Mouse (Mus musculus) adrenal gland, postnatal 36 days (tissue): Measurements from ENCODE around the gene Galnt2. TPM values are rescaled to one million over a fixed set of nuclear protein-coding genes. Genes with fewer than 3 reads are reported as not detected.

Source experiments
- DNase-seq, 2 experiments: peaks; one replicate each; pipeline ENCODE4 v3.0.0; 2021; ENCODE audit warnings: mixed read lengths in 1 of 2
- total RNA-seq, 2 experiments: library from RNA; stranded (reverse); gene quantifications; 2 replicates each; pipeline ENCODE4 v1.2.3; 2021

Galnt2 gene
- total RNA-seq, 2 experiments from 2014 or later: 58.1 to 62.7 TPM

DNA sequence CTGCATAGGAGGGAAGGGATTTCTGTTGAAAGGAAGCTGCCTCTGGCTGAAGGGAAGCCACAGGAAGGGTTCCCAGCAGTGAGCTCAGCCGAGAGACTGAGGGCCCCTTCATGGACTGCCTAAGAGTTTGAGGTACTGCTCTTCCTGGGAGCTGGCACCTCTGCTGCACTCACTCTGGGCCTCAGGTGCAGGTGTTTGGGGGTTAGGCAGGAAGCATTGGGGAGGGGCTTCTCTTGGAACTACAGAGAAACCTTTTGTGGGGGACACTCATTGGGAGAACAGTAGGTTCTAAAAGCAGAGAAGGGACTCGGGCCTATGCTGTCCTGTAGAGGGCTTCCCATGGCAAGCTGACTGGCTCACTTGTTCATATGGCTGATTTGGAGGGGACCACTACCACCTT is 3.3 kb downstream of the Galnt2 start:
- DNase-seq: no peak

DNA sequence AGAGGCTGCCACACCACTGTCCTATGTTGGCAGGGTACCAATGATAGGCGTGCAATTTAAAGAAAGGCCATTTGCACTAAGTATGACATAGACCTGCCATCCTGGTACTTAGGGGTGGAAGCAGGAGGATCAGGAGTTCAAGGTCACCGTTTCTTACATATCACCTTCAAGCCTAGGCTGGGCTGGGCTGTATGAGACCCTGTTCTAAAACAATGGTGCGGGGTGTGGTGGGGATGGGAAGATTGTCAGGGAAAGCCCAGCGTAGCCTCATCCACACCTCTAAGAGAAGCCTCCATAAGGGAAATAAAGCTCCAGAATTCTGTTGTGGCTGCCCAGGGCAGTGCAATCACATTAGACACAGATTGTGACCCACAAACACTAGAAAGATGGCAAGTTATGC is 4.3 kb downstream of the Galnt2 start:
- DNase-seq: no peak

DNA sequence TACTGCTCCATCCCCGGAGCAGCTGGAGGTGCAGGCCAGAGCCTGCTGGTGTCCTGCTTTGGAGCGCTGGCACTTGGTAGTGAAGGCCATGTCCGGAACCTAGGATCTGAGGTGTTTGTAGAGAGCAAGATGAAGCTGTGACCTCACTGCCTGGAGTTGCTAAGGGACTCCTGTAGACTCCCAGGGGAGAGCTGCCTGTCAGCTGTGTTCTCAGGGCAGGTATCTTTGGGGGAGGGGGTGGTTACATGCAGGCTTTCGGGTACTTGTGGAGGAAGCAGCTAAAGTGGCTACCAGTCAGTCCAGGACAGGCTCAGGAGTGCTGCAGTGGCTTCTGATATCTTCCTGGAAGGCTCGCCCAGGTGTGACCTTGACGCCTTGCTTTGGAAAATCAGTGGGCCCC is 8.2 kb downstream of the Galnt2 start:
- no peak for DNase-seq

DNA sequence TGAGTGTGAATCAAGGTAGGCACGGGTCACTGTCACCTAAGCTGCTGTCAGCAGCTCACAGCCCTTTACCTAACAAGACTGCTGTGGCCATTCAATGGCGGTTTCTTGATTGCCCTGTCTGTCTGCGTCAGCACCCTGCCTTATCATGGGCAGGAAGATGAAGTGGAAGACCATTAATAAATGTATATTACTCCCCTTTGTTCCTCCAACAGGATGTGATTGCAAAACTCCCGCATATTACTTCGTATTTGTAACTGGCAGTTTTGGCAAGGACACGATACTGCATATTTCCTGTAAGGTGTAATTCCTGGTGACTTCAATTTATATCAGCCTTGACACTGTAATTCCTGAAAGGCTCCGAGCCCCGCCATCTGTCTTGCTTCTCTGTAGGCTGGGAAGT is 9.7 kb downstream of the Galnt2 start:
- no peak for DNase-seq

DNA sequence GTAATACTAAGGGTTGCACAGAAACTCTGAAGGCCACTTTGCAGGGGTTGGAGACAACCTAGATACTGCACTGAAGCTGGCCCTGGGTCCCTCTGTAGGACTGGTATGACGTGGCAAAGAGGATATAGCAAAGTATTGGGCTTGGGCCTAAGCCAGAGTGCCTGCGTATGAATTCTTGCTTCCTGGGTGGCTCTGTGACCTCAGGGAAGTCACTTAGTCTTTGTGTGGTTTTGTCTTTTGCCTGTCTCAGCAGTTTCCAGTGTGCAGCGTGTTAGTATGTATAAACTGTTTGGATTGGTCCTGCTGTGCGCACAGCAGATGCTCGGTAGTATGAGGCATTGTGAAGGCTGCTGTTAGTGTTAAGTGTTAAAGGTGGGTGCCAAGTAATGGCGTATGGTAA is 11.0 kb downstream of the Galnt2 start:
- no peak for DNase-seq

DNA sequence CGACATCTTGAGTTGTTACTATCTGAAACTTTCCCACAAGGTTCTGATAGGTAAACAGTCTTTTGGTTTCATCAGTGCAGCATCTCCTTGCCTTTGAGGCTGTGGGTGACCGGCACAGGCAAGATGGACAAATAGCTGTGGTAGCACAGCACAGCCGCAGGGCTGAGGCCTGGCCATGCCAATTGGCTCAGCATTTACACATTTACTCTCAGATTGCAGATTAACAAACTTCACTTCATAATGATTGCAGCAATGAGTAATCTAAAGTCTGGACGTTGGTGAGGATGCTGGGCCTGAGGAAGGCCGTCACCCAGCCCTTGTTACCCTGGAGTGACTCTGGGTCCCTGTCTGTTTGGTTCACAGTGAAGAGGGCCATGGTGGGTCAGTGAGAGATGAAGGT is 11.7 kb downstream of the Galnt2 start:
- DNase-seq: no peak

DNA sequence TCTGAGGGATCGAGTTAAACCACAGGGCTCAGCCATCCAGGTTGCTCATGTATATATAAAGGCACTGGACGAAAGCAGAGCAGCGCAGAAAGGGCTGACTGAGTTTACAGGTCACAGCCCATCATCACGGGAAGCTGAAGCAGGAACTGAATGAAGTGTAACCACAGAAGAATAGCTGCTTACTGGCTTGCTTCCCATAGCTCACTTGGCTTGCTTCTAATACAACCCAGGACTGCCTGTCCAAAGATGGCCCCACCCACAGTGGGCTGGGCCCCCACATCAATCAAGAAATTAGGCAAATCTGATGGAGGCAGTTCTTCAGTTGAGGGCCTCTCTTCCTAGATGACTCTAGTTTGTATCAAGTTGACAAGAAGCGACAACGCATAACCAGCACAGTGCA is 16.4 kb downstream of the Galnt2 start:
- no peak for DNase-seq

DNA sequence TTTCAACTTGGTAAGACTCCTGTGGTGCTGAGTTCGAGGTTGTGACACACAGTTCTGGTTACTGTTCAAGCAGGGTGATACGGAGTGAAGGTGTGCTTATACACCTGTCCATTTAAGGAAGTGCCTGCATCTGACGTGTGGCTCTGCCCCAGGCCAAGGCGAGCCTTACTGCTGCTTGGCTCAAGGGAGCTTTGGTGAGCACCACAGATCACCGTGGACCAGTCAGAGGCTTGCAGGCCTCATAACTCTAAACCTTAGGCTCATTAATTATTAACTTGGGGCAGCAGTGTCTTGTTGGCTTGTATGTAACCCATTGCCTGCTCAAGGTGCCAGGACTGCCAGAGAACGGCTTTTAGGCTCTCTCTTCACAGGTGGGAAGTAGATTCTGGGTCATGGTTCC is 17.5 kb downstream of the Galnt2 start:
- DNase-seq: no peak

DNA sequence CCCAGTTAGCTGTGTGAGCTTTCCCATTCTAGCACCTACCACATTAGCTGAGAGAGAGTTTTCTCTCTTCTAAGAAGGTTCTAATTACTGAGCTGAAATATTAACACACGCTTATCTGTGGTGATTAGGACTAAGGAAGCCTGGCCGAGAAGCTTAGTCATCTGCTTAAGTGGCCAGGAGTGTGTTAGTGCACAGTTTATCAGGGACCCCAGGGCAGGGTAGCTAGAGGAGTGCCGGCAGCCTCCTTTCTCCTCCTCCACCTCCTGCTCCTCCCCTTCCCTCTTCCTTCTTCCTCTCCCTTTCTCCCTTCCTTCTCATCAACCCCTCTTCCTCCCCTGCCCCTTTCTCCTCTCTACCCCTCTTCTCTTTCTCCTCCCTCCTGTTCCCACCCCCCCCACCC is 19.1 kb downstream of the Galnt2 start:
- no peak for DNase-seq

DNA sequence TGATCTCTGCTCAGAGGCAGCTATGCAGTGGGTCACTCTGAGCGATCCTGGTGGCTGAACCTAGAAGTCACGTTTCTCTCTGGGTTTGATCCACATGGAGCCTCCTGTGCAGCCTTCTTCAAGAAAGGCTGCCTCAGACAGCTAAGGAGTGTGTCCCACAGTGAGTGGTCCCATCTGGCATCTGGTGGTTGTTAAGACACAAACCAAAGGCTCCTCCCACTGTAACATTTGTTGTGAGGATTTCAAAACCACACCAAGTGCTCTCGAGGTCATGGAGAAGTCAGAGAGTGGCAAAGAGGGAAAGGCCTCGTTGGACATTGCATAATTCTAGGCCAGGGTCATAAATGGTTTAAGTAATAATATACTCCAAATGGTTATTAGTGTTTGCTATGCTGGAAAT is 19.6 kb downstream of the Galnt2 start:
- DNase-seq: peak in 1 of 2 experiments; percentile 36

DNA sequence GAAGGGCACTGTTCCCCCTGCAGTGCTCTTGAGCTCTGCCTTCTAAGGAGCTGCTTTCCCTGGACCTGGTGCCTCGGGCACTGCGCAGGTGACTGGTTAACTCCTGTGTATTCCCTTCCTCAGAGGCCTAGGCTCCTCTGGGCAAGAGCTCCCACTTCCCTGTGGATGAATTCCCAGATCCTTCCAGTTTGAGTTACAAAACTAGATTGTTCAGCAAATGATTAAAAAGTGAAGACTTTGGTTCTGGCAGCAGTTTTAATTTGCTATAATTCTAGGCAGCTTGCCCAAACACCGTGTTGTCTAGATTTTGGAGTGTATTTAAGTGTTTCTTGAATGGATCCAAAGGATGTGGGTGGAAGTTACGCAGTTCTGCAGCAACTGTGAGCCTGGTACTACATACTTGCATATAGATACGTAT is 21.4 kb downstream of the Galnt2 start:
- no peak for DNase-seq

DNA sequence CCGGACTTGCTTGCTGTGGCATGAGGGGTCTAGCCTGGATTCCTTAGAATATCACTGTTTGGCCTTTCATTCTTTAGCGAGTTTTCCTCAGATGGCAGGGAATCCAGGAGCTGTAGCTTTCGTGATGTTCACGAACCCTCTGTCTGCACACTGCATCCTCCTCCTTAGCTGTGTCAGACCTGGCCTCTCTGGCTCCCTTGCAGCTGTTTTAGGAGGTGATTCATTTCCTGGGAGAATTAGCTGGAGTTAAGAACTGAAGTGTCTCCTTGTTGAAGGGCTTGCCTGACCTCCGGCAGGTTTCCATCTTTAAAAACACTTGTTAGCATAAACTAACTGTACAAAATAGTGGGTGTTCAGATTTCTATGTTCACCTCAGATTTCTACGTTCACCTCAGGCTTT is 22.7 kb downstream of the Galnt2 start:
- no peak for DNase-seq

DNA sequence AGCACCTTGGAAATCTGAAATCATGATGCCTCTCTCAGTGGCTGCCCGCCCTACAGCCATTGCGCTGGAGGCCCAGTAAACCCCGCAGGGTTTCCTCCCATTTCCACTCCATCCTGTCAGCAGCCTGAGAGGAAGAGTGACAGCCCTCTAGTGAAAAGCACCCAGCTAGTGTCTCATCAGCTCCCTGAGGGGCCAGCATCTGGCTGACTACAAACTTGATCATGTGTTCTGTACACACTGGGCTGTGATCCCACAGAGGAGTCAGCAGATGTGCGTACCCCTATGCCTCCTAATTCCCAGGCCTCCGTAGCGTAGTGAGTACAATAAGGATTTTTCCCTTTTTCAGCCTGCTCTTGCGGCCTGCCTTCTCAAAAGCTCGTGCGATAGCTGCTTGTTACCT is 25.6 kb downstream of the Galnt2 start:
- no peak for DNase-seq

DNA sequence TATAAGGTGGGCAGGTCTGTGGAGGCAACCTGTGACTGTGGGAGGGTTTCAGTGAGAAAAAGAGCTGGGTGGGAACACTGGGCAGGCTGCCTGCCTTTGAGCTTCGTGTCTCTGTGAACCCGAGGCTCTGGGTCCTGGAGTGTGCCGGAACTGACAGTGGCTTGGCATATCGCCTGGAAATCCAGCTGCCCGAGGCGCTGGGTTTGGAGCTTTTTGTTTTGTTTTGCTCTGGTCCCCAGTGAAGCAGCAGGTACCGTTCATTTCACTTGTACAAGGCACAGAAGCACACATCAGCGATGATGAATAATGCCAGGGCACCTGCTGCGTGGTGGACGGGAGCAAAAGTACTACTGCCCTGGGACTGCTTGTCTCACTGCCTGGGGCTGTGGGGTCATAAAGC is 26.2 kb downstream of the Galnt2 start:
- DNase-seq: peak; percentile 75 to 82

DNA sequence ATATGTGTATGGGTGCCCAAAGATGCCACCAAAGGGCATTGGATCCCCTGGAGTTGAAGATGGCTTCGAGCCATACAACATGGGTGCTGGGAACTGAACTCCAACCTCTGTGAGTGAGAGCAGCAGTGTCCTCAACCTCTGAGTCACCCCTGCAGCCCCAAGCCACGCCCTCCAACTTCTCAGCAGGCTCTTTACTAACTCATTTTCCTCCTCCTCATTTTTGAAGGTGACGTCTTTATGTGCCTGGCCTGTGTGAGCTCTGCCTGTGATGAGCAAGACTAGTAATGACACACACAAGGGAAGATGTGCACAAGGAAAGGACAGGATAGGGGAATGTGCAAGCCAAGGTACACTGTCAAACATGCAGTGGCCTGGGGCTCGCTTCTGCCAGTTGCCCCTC is 28.0 kb downstream of the Galnt2 start:
- peak in 1 of 2 experiments; percentile 21 for DNase-seq

DNA sequence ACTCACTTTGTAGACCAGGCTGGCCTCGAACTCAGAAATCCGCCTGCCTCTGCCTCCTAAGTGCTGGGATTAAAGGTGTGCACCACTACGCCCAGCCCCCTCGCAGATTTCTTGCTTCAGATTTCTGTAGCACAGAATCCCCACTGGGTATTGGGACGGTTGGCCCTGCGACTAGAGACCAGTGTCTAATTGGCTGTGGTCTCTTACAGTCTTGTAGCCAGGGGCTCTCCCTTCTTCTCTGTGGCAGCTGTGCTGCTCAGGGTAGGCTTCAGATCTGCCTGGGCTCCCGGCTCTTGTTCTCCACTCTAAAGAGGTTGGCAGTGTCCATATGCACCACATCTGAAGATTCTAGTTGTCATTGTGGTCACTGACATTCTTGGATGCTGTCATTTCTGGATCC is 28.7 kb downstream of the Galnt2 start:
- DNase-seq: no peak

DNA sequence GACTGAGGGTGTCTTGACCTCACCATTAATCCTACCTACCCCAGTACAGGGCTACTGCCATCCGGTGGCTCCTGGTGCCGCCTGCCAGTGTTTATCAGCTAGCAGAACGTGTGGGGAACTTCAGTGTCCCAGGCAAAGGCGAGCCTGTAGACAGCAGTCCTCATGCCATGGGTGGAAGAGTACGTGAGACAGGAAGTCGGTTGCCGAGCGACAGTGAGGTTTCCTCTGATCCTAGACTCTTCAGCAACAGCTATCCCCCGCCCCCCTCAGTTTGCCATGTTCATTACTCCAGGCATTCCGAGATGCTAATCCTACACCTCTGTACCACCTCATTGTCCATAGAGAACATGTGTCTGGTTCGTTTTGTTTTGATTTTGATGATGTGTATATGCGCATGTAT is 29.2 kb downstream of the Galnt2 start:
- DNase-seq: no peak

DNA sequence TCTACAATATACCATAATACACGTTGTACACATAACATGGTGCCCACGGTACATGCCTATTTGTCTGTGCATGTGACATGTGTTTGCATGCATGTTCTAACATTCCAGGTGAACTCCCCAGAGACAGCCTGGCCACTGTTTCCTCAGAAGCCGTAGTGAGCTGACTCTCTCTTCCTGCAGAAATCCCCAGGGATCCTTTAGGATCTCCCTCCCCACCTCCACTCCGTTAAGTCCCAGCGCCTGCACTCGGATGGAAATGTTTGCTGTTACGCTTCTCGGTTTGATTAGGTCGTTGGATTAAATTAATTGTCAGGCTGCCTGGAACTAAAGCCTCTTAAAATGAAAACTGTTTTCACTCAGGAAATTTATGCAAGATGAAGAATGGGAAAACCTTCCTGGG is 31.9 kb downstream of the Galnt2 start:
- DNase-seq: no peak

DNA sequence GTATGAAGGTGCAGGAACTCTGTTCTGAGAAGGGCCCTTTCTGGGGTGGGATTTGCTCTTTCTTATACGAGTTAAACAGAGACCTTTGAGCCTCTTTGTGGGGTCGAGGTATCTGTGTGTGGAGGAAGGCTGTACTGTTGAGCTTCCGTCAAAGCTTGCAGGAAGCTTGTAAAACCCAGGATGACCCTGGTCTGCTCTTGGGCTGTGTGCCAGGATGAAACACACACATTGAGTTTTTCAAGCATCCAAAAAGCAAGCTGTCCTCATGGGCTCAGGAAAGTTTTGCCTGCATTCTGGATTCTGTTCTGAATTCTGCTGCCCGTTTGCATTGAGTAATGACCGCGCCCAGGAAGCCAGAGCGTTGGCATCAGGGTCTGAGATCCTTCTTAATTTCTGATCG is 32.8 kb downstream of the Galnt2 start:
- DNase-seq: peak; percentile 48 to 57

DNA sequence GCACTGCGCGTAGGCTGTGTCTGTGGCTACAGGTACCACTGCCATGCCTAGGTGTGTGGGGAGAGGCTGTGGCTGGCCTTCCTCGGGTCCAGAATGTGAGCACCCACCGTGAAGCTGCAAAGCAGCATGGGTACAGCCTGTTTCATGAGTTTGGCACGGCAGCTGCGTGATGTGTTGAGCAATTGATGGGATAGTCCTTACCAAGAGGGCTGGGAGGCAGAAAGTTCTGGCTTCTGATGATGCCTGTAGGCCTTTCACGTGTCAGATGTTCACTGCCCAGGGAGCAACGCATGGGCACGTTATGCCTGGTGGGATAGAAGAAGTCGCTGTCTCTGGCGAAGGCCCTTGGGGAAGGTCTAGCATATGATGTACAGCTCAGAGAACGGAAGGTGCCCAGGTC is 33.5 kb downstream of the Galnt2 start:
- DNase-seq: no peak

DNA sequence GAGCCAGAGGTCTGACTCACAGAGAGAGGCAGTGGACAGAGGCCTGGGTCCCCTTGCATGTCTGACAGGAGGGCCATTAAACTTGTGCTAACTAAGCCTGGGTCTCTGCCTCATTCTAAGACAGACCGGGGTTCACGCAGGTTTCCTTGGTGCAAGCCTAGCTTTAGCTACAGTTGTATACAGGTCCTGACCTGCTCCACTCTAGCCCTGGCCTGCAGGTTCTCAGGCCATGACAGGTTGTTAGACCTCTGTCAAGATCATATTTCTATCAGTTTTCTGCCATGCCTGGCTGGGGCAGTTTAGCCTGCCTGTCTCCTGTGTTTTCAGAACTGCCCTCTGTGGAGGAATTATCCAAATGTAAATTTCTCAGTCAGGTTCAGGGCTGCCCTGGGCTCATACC is 33.9 kb downstream of the Galnt2 start:
- DNase-seq: no peak

DNA sequence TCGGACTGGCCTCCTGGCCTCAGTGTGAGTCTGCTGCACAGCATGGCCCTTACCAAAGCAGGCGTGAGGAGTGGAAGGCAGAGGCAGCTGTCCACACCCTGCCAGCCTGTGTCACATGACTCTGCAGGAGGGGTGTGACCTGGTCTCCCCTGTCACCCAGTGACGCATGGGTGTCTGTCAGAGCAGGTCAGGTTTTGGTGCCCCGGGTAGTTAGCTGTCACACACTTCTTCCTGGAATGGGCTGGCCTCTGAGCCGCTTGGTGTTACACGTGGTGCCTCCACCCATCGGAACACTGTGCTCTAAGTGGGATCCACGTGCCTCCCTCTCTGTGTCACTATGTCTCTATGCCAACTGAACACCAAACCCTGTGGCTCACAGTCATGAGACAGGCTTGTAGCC is 34.6 kb downstream of the Galnt2 start:
- DNase-seq: peak in 1 of 2 experiments; percentile 59

DNA sequence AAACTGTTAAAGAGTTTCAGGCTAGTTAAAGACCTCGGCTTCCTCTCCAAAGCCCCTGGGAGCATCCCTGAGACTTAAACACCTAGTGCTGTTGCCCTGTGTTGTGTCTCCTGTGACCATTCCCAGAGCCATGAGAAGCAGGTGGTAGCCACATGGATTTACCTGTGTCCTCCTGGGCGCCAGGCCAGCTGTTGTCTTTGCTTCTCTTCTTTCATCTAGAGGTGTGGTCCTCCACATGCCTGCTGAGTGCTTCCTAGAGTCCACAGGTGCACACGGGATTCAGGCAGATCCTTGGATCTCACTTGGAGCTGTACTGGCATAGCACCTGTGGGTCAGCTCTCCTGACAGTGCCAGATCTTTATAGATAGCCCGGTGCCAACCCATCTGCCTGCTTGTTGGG is 36.0 kb downstream of the Galnt2 start:
- DNase-seq: no peak

DNA sequence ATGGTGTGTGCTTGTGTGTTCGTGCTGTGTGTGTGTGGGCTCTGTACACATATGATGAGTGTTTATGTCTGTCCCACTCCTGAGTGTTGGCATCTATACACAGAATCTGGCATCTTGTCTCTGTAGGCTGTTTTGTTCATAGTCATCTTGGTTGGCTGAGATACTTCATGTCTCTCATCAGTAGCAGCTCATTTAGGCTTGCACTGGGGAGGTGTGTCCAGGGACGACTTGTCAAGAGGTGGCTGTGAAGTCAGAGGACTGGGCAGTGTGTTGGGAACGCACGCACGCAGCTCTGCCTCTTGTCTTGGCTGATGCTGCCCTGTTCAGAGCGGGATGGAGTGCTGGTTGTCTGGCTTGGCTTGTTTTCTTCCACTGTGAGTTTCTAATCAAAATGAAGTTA is 39.3 kb downstream of the Galnt2 start:
- no peak for DNase-seq

DNA sequence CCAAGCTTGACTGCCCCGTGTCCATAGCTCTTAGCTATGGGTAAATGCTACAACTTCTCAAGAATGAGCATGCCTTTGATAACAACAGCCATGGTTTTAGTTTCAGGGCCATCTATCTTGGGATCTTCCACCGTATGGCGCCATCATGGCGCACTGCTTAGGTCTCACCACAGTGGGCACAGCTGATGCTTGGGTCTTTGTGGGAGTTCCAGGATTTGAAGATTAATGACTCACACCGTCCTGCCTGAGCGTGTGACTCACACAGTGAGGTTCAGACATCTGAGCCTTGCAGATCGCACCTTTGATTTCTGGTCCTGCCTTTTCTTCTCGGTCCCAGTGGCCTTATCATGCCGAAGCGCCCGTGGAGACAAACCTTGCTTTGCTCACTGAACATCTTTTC is 39.7 kb downstream of the Galnt2 start:
- no peak for DNase-seq

DNA sequence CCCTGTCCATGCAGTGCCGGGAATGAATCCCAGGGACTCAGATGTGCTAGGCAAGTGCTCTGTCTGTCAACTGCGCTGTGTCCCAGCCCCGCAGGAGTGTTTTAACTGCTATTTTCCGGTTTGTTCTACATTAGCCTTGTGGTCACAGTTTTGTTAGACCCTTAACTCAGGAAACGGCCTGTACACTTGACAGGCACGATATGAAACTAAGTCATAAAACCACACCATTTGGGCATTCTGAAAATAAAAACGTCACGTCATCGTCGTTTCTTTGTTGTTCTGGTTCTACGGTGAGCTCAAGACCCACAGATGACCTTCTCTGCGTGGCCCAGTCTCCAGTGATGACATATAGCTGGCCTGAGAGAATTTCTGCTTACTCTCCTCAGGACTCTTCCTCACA is 40.3 kb downstream of the Galnt2 start:
- no peak for DNase-seq
